Mouse (Mus musculus): ENCODE results near the gene Kcne2.

- TF ChIP-seq POLR2A (IDR thresholded peaks at IDR 0.05; ENCODE audit: low read depth, low read length) (no peak), CTCF (IDR thresholded peaks at IDR 0.05; ENCODE audit: extremely low read depth, insufficient read length, insufficient replicate concordance, low read depth, low read length) (no peak)
These were observed 37.9 kb upstream of the Kcne2 start for GRCm38 (mm10) chr16:92254316-92254715.

Data from small intestine, adult 2 months (tissue).